Mouse (Mus musculus): ENCODE data around the gene Fgf15. TPM values are rescaled to one million over a fixed set of nuclear protein-coding genes. Genes with fewer than 3 reads are reported as not detected.
"Not testable (repeated sequence)": the region's sequence is repeated elsewhere in the genome, so short reads cannot be mapped to it uniquely, and the experiment has no call there.

The Fgf15 gene
- polyA plus RNA-seq, 1 experiment, result not detected

DNA sequence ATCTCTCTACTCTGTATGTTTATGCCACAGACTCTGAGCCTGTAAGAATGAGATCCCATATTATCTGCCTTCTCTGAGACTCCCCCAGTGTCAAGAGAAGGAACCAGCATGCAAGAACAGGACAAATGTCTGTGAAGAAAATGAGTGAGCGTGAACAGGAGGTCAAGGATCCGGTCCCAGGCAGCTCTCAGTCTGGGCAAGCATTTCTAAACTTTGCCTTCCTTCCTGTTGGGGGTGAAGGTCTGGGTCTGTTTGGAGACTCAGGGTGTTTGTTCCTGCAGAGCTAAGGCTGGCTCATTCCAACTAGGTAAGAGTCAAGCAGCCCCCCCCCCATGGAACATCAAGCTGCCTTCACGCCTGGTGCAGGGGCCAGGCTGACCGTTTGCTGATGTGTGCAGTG, 23.9 kb upstream of the Fgf15 start:
- no peaks in the 10 kb centered on the region for H3K4me1 ChIP-seq (ENCODE audit: control insufficient read depth, insufficient read depth, low read length)
- no peak overlapping the region for H3K27ac ChIP-seq (ENCODE audit: insufficient read depth, low read length)
- DNase-seq, result no peak
- no peak for TF ChIP-seq CTCF (IDR thresholded peaks at IDR 0.05; ENCODE audit: borderline replicate concordance, insufficient read depth, low read depth, low read length)
- no peak for TF ChIP-seq POLR2A (IDR thresholded peaks at IDR 0.05; ENCODE audit: borderline replicate concordance, insufficient read depth, low read length)
- no peaks in the 10 kb centered on the region for H3K27me3 ChIP-seq (ENCODE audit: control insufficient read depth, insufficient read depth, low read length)
- 85% methylated on average over 4 of the region's 4 CpGs for WGBS
- H3K4me3 ChIP-seq (replicated peaks; ENCODE audit: insufficient read depth, low read depth, low read length), result no peak overlapping the region

DNA sequence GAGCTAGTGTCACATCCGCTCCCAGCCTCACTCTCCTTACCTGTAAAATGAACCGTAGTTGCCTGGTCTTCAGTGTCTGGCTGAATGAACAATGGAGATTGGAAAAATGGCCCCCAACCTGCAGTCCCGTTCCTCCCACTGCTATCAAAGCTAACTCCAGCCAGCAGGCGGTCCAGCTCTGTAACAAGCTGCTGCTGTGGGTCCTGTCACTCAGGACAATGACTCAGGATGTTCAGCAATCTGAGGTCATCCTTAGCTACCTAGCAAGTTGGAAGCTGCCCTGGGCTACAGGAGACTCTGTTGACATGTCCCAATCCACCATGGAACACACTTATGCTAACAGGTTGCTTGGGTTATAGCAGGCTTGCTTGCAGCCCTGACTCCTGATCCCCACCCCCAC, 23.2 kb upstream of the Fgf15 start:
- no peak for TF ChIP-seq POLR2A (IDR thresholded peaks at IDR 0.05; ENCODE audit: borderline replicate concordance, insufficient read depth, low read length)
- TF ChIP-seq CTCF (IDR thresholded peaks at IDR 0.05; ENCODE audit: borderline replicate concordance, insufficient read depth, low read depth, low read length), result no peak
- no peak overlapping the region for H3K27ac ChIP-seq (ENCODE audit: insufficient read depth, low read length)
- no peak overlapping the region for H3K4me3 ChIP-seq (replicated peaks; ENCODE audit: insufficient read depth, low read depth, low read length)
- no peak for DNase-seq
- no peaks in the 10 kb centered on the region for H3K4me1 ChIP-seq (ENCODE audit: control insufficient read depth, insufficient read depth, low read length)
- H3K27me3 ChIP-seq (ENCODE audit: control insufficient read depth, insufficient read depth, low read length), result no peaks in the 10 kb centered on the region
- WGBS, result 75% methylated on average over 4 of the region's 4 CpGs

- no peak overlapping the region for H3K27ac ChIP-seq (ENCODE audit: insufficient read depth, low read length)
- H3K27me3 ChIP-seq (ENCODE audit: control insufficient read depth, insufficient read depth, low read length), result no peaks in the 10 kb centered on the region
- WGBS, result 78% methylated on average over 4 of the region's 4 CpGs
- DNase-seq, result no peak
- TF ChIP-seq CTCF (IDR thresholded peaks at IDR 0.05; ENCODE audit: borderline replicate concordance, insufficient read depth, low read depth, low read length), result no peak
- no peak for TF ChIP-seq POLR2A (IDR thresholded peaks at IDR 0.05; ENCODE audit: borderline replicate concordance, insufficient read depth, low read length)
- no peaks in the 10 kb centered on the region for H3K4me1 ChIP-seq (ENCODE audit: control insufficient read depth, insufficient read depth, low read length)
- H3K4me3 ChIP-seq (replicated peaks; ENCODE audit: insufficient read depth, low read depth, low read length), result no peak overlapping the region
Observed at GRCm38 (mm10) chr7:144874226-144874625, 22.1 kb upstream of the Fgf15 start.

GRCm38 (mm10) chr7:144878401-144878800, 17.9 kb upstream of the Fgf15 start:
- no peaks in the 10 kb centered on the region for H3K4me1 ChIP-seq (ENCODE audit: control insufficient read depth, insufficient read depth, low read length)
- no peak for DNase-seq
- H3K27me3 ChIP-seq (ENCODE audit: control insufficient read depth, insufficient read depth, low read length), result no peaks in the 10 kb centered on the region
- no peak overlapping the region for H3K27ac ChIP-seq (ENCODE audit: insufficient read depth, low read length)
- no peak overlapping the region for H3K4me3 ChIP-seq (replicated peaks; ENCODE audit: insufficient read depth, low read depth, low read length)
- WGBS, result 97% methylated on average over 1 of the region's 1 CpGs
- TF ChIP-seq POLR2A (IDR thresholded peaks at IDR 0.05; ENCODE audit: borderline replicate concordance, insufficient read depth, low read length) (no peak), CTCF (IDR thresholded peaks at IDR 0.05; ENCODE audit: borderline replicate concordance, insufficient read depth, low read depth, low read length) (no peak)

GRCm38 (mm10) chr7:144883106-144883505, 13.2 kb upstream of the Fgf15 start:
- WGBS, result 40% methylated on average over 2 of the region's 2 CpGs
- H3K4me1 ChIP-seq (ENCODE audit: control insufficient read depth, insufficient read depth, low read length), result no peaks in the 10 kb centered on the region
- TF ChIP-seq POLR2A (IDR thresholded peaks at IDR 0.05; ENCODE audit: borderline replicate concordance, insufficient read depth, low read length), result no peak
- no peaks in the 10 kb centered on the region for H3K27me3 ChIP-seq (ENCODE audit: control insufficient read depth, insufficient read depth, low read length)
- no peak for DNase-seq
- no peak overlapping the region for H3K4me3 ChIP-seq (replicated peaks; ENCODE audit: insufficient read depth, low read depth, low read length)
- H3K27ac ChIP-seq (ENCODE audit: insufficient read depth, low read length), result no peak overlapping the region

DNA sequence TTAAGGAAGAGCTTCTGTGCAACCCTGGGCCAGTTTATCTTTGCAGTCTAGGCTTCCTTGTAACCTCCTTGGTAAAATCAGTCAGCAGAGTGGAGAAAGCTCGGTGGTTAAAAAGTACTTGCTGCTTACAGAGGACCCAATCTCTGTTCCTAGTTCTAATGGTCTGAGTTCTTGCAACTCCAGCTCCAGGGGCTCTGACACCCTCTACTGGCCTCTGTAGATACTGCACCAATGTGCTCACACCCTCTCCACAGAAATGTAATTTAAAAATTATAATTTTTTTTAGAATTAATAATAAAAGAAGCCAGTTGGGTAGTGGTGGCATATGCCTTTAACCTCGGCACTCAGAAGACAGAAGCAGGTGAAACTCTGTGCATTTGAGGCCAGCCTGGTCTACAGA, 8.7 kb upstream of the Fgf15 start:
- 93% methylated on average over 2 of the region's 2 CpGs for WGBS
- DNase-seq, result no peak
- no peak overlapping the region for H3K4me3 ChIP-seq (replicated peaks; ENCODE audit: insufficient read depth, low read depth, low read length)
- TF ChIP-seq POLR2A (IDR thresholded peaks at IDR 0.05; ENCODE audit: borderline replicate concordance, insufficient read depth, low read length), result no peak
- TF ChIP-seq CTCF (IDR thresholded peaks at IDR 0.05; ENCODE audit: borderline replicate concordance, insufficient read depth, low read depth, low read length), result no peak
- no peaks in the 10 kb centered on the region for H3K27me3 ChIP-seq (ENCODE audit: control insufficient read depth, insufficient read depth, low read length)
- no peak overlapping the region for H3K27ac ChIP-seq (ENCODE audit: insufficient read depth, low read length)
- H3K4me1 ChIP-seq (ENCODE audit: control insufficient read depth, insufficient read depth, low read length), result no peaks in the 10 kb centered on the region

- WGBS, result 15% methylated on average over 18 of the region's 18 CpGs
- Histone ChIP-seq H3K4me1 (ENCODE audit: control insufficient read depth, insufficient read depth, low read length) (no peaks in the 10 kb centered on the region), H3K4me3 (replicated peaks; ENCODE audit: insufficient read depth, low read depth, low read length) (no peak overlapping the region), H3K27me3 (ENCODE audit: control insufficient read depth, insufficient read depth, low read length) (no peaks in the 10 kb centered on the region), H3K27ac (ENCODE audit: insufficient read depth, low read length) (no peak overlapping the region)
- TF ChIP-seq CTCF (IDR thresholded peaks at IDR 0.05; ENCODE audit: borderline replicate concordance, insufficient read depth, low read depth, low read length), result no peak
- TF ChIP-seq POLR2A (IDR thresholded peaks at IDR 0.05; ENCODE audit: borderline replicate concordance, insufficient read depth, low read length), result no peak
- DNase-seq, result no peak
Observed at GRCm38 (mm10) chr7:144888564-144889299, 7.6 kb upstream of the Fgf15 start.

- not testable (repeated sequence) for H3K27me3 ChIP-seq (ENCODE audit: control insufficient read depth, insufficient read depth, low read length); H3K4me3 ChIP-seq (replicated peaks; ENCODE audit: insufficient read depth, low read depth, low read length); DNase-seq; H3K27ac ChIP-seq (ENCODE audit: insufficient read depth, low read length); H3K4me1 ChIP-seq (ENCODE audit: control insufficient read depth, insufficient read depth, low read length)
- 100% methylated on average over 1 of the region's 1 CpGs for WGBS
Observed at GRCm38 (mm10) chr7:144890661-144891060, 5.7 kb upstream of the Fgf15 start.

All from cerebellum, adult 2 months (tissue).